Mouse (Mus musculus) gastrocnemius, postnatal 25 days (tissue): Measurements from ENCODE around the gene Pex16. TPM values are rescaled to one million over a fixed set of nuclear protein-coding genes. Genes with fewer than 3 reads are reported as not detected.

ENCODE experiments used
- DNase-seq: peaks from one replicate; pipeline ENCODE4 v3.0.0; 2022
- total RNA-seq, 2 experiments: library from RNA; stranded (reverse); gene quantifications; 1 replicate in 1 of 2; 2 replicates in 1 of 2; pipeline ENCODE4 v1.2.3; 2021

Pex16 gene
- total RNA-seq, 2 experiments from 2014 or later = 16.7 to 18.9 TPM

DNA sequence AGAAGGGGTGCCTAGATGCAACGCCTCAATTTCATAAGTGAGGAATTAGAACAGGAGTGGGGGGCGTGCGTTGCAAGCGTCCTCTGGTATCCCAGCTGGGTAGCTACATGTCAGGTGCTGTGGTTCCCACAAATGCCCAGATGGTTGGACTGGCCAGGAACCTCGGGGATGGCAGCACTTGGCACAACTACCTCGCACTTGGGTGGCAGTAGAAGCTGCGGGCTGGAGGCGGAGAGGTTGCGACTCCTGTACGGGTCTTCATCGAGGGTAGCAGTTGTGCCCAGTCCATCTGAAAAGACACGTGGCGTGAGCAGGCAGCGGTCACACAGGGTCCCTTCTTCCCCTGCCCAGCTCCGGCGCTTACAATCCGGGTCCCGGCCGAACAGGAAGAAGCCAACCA is 4.1 kb upstream of the Pex16 start:
- DNase-seq = no peak

GRCm38 (mm10) chr2:92370821-92371805 is 3.4 kb upstream of the Pex16 start:
- DNase-seq = no peak

GRCm38 (mm10) chr2:92371971-92372690 is 2.3 kb upstream of the Pex16 start:
- DNase-seq = no peak

DNA sequence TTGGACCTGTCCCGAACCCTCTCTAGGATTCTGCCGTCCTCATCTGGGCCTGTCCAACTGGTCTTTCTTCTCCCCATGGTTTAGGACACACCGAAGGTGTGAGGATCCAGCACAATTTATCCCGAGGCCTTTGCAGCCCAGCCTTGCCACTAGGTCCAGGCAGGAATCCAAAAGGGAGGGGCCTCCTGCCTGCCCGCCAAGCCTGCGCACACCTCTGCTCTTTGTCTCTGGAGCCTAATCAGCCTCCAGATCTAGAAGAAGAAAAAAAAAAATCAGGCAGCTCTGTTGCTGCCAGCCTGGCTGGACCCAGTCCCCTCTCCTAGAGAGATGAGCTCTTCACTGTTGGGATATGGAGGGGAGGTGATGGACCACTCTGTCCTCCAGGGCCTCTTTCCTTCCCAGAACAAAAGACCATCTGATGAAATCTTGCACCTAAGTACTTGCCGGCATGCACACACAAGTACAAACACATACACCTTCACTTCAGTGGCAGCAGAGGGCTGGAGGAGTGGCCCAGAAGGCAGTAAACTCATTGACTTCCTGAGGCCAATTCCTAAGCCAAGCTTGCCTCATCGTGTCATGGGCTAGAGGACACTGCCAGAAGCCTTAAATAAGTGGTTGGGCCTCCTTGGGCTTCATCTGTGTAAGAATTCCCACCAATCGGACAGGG is 1.6 kb upstream of the Pex16 start:
- DNase-seq = no peak

DNA sequence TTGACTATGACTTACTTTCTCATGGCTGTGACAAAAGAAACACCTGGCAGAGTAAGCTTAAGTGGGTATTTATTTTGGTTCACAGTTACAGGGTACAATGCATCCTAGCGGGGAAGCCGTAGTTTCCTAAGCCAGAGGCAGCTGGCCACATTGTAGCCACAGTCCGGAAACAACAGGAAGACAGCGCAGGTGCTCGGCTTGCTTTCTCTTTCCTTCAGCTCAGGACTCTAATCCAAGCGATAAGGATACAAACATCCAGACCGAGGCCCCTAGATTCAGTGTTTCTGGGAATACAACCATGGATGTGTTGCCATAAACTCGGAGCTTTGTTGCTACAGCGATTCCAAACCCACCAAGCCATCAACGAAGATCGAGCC is 1.1 kb upstream of the Pex16 start:
- no peak for DNase-seq

- DNase-seq = peak; percentile 98
These were observed 685 bp downstream of the Pex16 start for GRCm38 (mm10) chr2:92375099-92375623.

- no peak for DNase-seq
These were observed 1.3 kb downstream of the Pex16 start for GRCm38 (mm10) chr2:92375788-92376187.

GRCm38 (mm10) chr2:92376300-92376699 is 1.8 kb downstream of the Pex16 start:
- DNase-seq = no peak

GRCm38 (mm10) chr2:92377320-92377719 is 2.8 kb downstream of the Pex16 start:
- no peak for DNase-seq

GRCm38 (mm10) chr2:92379783-92380494 is 5.5 kb downstream of the Pex16 start:
- no peak for DNase-seq

GRCm38 (mm10) chr2:92380495-92381050 is 6.1 kb downstream of the Pex16 start:
- no peak for DNase-seq

DNA sequence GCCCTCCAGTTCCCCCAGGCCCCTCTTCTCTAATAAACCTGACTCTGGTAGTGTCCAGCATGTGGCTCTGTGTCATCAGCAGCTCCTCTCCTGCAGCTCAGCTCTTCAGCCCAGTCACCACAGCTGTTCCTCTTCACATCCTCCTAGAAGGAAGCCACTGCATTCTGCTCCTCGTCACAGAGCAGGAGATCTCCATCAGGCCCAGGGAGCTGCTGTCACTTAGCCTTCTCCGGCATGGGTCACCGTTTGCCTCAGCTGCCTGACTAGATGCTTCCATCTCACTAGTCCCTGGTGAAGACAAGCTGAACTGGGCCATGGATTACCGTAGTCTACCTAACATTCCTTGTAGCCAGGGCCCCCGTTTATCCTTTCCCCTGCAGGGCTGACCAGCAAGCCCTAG is 6.7 kb downstream of the Pex16 start:
- no peak for DNase-seq

GRCm38 (mm10) chr2:92381901-92382588 is 7.6 kb downstream of the Pex16 start, which contains the start of gene 1700029I15Rik:
Gene 1700029I15Rik (plus strand): TSS chr2:92382538.
- no peak for DNase-seq

DNA sequence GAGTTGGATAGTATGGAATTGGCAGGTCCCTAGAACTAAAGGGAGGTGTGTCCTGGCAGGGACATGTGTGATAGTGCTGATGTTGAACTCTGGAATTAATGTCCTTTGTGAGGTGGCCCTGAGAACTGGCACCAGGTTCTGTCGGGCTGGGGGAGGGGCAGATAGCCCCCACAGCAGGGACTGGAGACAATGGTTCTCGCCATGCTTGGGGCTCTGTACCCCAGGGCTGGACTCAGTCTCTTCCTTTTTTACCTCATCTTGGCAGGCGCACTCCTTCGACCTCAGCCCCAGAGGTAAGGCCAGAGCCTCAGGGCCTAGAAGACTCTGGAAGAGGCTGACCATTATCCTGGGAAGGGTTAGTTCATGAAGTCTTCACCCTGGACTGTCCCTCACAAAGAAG is 8.3 kb downstream of the Pex16 start:
- DNase-seq = no peak

- DNase-seq = no peak
These were observed 9.6 kb downstream of the Pex16 start for GRCm38 (mm10) chr2:92384101-92384500.

- no peak for DNase-seq
These were observed 10.9 kb downstream of the Pex16 start for GRCm38 (mm10) chr2:92385113-92386051.

DNA sequence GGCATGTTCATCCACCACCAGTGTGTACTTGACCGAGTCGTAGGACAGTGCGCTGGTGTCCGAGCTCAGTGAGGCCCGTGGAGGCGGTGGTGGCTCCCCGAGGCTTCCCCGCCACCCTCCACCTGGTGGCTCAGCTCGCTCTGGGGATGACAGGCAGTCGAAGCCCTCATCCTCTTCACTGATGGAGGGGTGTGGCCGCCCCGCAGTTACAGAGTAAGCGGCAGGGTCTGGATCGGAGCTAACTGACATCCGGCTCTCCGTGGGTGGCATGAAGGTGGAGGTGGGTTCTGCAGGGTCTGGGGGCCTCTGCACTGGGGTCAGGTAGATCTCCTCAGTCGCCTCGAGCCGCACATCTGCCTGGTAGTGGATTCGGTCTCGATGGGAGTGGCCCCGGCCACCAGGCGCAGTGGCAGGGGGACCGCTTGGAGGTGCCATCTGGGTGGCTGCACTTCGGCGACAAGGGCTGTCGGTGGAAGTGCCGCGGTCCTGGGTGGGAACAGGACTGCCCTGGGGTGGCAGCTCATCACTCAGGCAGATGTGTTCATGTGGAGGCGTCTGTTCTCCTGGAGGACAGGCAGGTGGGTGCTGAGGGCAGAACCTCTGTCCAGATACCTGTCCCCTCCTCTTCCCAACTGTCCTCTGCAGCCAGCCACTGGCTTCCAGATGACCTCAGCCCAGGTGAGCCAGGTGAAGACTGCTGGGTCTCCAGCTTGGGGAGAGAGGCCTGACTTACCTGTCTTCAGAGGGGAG is 12.5 kb downstream of the Pex16 start:
- DNase-seq = no peak

DNA sequence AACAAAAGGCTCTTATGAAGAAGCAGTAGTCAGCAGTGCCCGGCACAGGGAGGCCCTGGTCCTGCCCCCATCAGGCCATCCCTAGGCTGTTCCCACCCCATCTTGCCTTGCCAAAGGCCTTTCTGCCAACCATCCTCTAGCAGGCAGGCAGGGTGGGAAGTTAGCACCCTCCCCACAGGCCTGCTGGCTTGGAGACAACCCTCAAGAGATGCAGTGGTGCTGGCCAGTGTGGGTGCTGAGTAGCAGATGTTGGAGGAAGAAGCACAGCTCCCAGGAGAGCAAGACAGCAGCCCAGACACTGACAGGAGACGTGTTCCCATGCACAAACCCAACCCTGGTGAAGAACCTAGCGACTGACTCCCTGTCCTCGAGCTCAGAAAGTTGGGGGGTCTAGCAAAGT is 13.2 kb downstream of the Pex16 start:
- DNase-seq = no peak

DNA sequence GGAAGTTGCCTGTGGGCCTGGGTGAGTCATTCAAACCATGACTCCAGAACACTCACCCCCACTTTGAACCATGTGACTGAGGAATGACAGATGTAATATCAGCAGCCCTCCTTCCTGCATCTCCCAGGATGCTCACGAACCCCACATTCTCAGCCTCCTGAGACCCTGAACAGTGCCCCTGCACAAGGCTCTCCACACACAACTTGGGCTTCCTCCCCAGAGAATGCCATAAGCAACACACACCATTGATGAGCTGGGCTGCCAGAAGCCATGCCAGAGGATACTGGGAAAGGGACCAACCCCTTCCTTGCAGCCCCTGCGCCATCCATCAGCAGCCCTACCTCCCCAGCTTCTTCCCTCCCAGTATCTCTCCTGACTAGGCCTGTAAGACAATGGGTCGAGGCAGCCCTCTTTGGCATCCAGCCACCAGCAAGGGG is 13.6 kb downstream of the Pex16 start:
- DNase-seq = no peak
